Mouse (Mus musculus) lung, adult 2 months (tissue): ENCODE measurements at regions not wholly inside any gene's neighbourhood (a gene's known extent, or its start where the extent isn't known, plus 50 kb on each side); places are given as distances from the start of the nearest gene placed in this dataset.

Experiments
- CTCF ChIP-seq: fragments of 200-500 bp; IDR thresholded peaks from 2 replicates; pipeline ENCODE4 v1.5.1; 2011; ENCODE audit warnings: mild to moderate bottlenecking, low read length, control low read depth; ENCODE audit not compliant: insufficient read depth
- POLR2A ChIP-seq: fragments of 200-500 bp; IDR thresholded peaks from 2 replicates; pipeline ENCODE4 v1.6.1; 2011; ENCODE audit warnings: low read depth, mild to moderate bottlenecking, control low read depth, low read length, borderline replicate concordance; ENCODE audit errors: extremely low read depth

- TF ChIP-seq CTCF (no peak), POLR2A (no peak)
Measured at GRCm38 (mm10) chr3:16431819-16432115, 425.5 kb upstream of the Gm5150 start.
